Mouse (Mus musculus) spleen, postnatal 4 days (tissue): Measurements from ENCODE around the gene Nudt14.

Experiments used
- DNase-seq, 2 experiments: peaks; one replicate each; pipeline ENCODE4 v3.0.0; 2022; ENCODE audit warnings: low spot score in 2 of 2

Nudt14 gene

DNA sequence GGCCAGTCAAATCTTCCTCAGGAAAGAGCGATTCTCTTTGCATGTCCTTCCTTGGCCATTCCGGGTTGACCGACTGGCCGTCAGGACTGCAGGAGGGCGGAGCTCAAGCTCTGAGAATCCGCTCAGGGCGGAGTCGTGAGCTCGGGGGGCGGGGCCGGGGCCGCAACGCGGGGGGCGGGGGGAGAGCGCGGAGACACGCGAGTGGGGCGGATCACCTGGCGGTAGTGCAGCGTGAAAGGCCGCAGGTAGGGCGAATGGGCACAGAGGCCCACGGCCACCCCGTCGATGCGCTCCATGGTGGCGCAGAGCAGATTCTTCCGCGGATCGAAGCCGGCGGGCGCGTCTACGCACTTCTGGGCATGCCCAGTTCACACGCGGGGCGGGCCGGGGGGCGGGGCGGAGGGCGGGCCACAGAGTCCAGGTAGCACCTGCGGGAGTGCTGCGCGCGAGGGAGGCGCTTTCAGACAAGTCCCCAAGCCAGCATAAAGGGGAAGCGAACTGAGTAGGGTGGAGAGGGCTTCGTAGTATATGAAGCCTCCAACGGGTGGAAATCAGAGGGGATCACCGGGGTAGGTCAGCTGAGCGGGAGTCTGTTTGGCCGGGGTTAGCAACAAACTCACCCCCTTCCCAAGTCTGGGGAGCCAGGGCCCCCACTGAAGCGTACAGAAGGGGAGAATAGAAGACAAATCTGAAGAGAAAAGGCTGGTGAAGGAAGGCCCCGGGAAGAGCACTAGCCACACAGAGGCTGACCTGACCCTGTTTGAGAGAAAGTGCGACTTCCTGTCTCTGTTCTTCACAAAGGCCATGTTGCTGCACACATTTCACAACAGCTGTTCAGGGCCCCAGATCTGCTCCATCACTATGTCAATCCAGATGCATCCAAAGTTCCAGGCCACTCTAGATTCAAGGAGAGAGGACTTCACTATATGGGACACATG lies at the start of gene Nudt14:
Gene Nudt14, minus strand, starts transcription at position 349 of the 938 bp plus-strand sequence.
- DNase-seq = peak; percentile 65 to 84

DNA sequence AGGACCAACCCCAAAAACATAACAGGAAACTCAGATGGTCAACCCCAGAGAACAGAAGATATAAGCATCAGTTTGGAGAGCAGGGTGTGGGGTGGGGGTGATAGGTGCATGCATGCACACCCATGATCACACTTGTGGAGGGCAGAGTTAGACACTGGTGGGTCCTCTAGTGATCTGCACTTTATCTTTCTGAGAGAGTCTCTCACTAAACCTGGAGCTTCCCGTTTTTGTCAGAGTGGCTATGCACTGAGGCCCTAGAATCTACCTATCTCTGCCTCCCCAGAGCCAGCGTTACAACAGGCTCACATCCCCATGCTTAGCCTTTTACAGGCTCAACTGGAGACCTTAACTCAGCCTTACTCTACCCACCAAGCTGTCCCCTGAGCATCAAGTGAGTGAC lies 49.5 kb upstream of the Nudt14 start:
- DNase-seq = no peak

DNA sequence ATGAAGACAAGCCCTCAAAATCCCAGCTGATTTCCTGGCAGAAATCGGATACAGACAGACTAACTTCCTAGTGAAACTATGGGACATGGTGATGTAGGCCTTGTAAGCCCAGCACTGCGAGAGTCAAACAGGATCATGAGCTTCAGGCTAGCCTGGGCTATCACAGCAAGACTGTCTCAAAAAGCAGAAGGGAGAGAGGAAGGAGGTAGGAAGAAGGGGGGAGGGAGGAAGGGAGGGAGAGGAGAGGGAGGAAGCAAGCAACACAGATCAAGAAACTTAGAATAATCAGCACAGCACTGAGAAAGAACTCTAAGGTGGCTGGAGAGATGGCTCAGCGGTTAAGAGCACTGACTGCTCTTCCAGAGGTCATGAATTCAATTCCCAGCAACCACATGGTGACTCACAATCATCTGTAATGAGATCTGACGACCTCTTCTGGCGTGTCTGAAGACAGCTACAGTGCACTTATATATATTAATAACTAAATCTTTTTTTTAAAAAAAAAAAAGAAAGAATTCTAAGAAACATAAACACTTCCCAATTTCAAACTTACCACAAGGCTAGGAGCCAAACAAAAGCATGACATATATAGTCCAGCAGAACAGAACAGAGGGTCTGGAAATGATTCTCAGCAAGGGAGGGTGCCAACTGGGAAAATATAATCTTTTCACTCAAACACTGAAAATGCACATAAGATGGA lies 48.9 kb upstream of the Nudt14 start:
- no peak for DNase-seq

DNA sequence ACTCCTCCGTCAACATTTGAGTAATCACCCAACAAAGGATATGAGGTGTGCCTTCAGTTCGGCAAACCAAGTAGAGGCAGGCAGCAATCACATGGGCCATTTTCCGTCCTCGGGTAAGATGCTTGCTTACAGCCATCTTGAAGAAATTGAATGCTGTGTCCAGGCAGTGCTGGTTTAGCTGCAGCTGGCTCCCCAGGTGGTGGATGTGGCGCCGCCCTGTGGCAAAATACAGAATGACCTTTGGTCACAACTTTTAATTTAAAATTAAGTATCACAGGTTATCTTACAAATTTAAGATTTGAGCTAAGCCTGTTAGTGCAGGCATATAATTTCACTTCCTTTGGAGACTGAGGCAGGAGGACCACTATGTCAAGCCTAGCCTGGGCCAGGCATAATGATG lies 46.0 kb upstream of the Nudt14 start:
- peak; percentile 59 to 80 for DNase-seq

DNA sequence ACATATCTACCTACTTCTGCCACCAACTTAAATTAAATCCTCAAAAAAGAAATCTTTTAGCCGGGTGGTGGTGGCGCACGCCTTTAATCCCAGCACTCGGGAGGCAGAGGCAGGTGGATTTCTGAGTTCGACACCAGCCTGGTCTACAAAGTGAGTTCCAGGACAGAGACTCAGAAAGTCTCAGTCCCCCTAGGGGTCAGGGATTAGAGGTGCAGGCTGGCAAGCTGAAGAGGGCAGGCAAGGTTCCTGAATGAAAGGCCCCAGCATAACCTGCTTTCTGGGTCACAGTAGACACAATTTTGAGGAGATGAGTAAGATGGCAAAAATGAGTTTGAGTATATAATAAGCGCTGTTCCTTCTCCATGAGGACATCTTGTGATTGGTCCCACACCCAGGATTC lies 43.4 kb upstream of the Nudt14 start:
- no peak for DNase-seq

DNA sequence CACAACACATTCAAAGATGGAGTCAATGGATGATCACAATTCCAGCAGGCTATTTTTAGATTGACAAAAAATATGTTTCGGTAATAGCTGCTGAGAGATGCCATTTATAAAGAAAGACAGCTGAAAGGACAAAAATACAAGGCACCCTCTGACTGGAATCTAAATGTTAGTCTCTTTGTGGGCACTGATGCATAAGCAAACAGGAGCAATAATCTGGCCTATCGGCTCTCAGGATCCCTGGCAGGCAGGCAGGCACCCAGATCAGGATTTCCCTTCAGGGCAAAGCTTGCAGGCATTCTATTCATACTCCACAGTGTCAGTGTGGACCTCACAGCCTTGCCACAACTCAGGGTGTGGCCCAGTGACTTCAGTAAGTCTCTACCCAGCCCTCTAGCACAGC lies 40.1 kb upstream of the Nudt14 start:
- no peak for DNase-seq

DNA sequence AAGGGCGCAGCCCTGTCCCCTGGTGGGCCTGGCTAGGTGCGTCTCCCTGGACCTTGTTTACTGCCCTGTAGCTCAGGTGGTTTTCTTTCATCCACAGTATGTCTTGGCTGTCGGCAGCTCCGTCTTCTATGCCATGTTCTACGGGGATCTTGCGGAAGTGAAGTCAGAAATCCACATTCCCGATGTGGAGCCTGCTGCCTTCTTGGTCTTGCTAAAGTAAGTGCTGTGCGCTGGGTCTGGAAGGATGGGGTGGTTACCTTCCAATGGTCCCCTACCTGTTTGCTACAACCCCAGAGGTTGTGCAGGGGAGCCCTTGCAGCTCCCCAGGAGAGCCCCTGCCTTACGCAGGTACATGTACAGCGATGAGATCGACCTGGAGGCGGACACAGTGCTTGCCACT lies 35.2 kb upstream of the Nudt14 start:
- DNase-seq = no peak

DNA sequence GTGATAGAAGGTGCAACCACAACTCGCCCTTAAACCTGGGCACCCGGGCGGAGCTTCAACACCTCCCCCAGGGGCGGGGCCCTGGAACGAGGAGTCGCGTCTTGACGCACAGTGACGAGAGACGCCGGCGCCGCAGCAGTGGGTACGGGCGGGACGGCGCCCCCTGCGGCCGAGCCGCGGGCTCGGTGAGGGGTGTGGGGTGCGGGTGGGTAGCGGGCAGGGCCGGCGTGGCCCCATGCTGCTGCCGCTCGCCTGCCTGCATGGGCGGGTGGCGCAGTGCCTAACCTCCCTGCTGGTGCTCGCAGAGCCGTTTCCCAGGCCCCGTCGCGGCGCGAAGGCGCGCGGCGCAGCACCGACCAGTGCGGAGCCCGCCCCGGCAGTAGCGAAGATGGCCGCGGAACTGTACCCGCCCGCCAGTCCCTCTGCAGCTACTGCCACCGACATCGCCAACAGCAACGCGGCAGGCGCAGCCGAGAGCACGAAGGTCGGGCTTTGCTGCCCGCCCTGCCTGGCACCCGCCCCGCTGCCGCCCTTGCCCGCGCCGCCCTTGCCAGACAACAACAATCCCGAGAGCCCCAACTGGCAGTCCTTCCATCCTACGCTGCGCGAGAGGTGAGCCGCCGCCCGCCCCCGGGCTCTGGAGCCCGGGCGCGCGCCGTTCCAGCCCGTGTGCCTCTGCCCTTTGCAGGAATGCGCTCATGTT lies 34.6 kb upstream of the Nudt14 start, which contains the start of gene Btbd6:
Gene Btbd6, plus strand, starts transcription at position 112 of the 703 bp plus-strand sequence.
- DNase-seq = peak; percentile 85 to 92

DNA sequence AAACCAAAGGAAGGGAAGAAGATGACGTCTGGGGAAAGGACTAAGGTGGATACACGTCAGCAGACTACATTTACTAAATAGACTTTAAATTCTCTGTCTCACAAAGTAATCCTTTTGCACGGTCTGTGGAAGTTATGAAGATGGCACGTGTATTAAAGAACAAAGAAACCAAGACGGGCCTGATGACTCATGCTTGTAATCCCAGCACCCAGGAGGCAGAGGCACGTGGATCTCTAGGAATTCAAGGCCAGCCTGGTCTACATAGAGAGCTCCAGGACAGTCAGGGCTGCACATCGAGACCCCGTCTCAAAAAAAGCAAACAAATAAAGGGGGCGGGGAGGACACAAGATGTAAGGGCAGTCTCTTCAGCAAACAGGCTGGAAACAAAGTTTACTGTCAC lies 32.8 kb upstream of the Nudt14 start:
- no peak for DNase-seq

DNA sequence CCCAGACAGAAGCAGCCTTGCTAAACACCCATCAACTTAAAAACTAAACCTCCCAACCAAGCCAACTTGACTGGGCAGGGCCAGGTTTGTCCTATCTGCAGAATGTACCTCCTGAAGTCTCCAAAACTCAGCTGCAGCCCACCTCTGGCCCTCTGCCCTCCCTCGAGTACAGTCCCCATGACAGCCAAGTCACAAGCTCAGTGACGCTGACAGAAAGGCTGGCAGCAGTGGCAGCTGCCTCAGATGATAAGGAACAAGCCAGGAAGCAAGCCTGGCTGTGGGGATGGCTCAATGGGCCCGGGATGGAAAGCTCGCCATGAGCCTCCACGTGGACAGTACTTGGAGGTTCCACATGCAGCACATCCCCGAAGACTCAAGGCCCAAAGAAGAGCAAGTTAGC lies 27.7 kb upstream of the Nudt14 start:
- no peak for DNase-seq

DNA sequence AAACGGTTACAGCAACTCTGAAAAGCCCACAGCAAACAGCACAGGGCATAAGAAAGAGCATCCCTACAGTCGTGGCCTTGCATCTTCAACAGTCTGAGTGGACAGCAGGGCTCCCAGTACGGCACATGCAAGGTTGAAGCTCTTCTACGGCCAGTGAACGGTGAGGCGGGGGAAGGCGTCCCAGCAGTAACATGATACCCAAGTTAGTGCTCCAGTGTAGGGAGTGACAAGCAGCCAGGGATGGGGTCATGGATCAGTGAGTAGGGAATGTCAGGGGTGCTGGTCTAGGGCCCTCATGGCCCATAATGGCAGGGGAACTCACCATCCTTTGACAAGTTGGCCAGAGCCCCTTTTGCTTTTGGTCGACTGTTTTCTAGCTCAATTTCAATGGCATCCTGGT lies 27.0 kb upstream of the Nudt14 start:
- no peak for DNase-seq

DNA sequence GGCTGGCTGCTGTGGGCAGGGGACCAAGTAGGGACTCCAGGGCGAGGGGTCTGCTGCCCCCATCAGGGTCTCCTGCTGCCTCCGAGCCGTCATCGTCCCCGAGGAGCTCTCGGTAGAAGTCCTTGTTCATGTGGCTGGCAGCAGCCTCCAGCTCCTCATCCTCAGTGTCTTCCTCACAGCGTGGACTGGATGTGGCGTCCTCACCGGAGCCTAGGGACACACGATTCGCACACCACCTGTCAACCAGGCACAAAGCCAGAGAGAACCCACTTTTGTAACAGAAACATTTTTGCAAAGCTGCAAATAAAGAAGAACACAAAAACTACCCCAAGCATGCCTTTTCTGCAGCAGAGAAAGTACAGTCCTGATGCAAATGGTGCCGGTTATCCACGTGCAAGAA lies 23.9 kb upstream of the Nudt14 start:
- no peak for DNase-seq

DNA sequence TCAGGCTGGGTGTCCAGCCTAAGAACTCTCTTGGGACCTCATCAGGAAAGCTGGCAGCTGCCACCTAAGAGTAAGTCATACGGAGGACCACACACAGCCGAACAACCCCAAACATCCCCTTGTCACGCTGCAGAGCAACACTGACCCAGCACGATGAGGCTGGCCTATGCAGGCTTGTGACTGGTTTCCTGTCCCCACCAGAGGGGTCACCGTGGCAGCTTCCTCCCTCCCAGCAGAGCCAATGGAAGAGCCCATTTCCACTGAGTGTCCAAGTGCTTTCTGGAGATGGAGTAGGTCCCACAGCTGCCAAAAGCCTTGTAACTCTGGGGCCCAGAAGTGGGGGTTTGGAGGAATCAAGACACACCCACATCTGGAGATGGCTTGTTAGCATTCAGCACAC lies 19.9 kb upstream of the Nudt14 start:
- DNase-seq = no peak

DNA sequence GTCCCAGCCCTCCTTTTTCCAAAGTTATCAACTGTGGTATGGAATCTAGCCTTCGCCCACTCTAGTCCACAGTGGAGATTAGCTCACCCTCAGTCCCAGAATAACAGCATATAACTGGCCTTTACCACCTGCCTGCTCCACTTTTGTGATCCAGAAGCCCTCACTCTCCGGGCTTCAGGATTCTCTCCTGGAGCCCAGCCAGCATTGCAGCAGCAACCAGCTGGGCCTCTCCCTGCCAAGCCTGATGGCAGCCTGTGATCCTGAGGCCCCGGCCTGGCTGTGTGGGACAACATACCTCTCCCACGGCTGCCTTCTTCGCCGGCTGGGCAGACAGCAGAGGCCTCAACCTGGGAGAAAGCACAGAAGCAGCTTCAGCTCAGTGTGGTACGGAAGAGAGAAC lies 19.5 kb upstream of the Nudt14 start:
- DNase-seq = no peak

DNA sequence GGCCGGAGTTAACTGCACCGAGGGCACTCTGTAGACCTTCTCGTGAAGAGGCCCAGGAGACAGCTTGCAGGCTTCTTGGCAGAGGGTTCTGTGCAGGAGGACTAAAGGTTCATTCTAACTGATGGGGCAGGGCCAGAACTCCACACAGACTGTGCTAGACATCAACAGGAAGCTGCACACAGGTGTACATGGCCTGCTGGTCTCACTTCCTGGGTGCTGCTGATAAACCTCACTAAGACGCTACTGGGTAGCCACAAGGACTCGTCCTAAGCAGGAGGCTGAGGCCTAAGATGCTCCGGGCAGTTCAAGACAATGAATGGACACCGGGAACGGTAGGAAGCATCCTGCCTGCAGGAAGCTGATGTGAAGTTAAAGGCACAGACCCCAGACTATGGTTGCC lies 17.5 kb upstream of the Nudt14 start:
- DNase-seq = no peak

DNA sequence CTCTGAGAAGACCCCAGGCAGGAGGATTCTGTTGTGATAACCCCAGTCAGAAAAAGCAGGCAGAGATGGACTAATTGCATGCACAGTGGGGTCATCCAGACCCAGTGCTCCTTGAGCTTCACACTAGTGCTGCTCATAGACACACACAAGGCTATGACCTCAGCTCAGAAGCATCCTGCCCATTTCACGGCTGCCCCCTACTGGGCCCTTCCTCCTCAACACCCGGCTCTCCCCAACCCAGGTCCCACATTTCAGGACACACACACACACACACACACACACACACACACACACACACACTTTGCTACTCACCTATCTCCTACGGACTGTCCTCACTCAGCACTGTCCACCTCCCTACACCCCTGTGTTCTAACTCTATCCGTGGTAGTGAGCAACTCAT lies 16.4 kb upstream of the Nudt14 start:
- DNase-seq = no peak

DNA sequence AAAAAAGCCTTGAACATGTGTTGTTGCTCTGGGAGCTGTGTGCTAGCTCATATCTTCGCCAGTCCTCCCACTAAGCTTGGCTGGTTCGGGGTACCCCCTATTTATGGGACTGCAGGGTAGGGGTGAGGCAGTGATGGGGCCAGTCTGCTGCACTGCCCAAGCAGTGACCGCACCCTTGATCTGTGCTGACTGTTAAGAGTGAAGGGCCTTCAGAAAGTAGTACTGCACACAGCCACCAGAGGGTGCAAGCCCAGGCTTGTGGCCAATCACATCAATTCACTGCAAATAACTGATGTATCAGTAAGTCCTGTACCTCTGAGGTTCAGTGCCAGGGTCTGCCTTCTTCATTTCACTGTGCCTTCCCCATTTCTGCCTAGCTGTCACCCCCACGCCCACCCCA lies 13.9 kb upstream of the Nudt14 start:
- DNase-seq = peak; percentile 76 to 90

DNA sequence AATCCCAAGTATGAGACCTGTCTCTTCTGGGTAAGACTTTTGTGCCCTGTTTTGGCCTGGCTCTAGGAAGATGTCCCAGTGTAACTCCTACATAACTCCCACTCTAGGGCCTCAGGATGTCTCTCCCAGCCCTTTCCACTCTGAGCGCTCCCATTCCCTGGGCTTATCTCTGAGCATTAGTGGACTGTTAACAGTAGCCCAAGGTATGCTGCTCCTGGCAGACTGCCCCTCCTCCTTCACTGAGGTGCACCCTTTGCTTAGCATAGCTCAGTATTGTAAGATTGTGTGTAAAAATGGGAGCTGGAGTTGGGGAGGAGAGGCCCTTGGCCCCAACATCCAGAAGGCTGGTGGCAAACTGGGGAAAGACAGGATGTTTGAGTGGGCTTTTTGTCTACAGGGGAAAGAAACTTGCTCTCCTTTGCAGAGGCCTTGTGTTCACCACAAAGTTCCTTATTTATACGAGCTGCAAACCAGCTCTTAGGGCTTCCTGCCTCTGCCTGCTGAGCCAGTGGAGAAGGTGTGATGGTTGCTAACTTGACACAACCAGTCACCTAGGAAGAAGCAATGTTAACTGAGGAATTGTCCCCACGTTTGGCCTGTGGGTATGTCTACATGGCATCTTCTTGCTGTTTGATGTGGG lies 11.1 kb upstream of the Nudt14 start:
- no peak for DNase-seq

DNA sequence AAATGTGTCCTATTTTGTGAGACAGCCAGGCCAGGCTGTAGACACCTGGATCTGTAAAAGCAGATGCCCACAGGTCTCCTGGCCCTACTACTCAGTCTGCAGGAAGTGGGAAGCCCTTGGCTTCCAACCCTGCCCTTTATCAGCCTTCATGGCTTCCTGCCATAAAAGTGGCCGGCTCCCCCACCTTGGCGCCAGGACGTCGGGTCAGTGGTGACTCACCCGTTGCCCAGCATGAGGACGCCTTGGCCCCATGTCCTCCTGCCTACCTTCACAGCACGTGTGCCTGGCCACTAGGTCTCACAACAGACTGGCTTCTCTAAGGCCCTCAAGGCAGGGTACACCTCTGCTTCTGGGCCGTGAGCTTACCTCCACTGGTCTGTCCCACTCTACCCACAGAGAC lies 10.5 kb upstream of the Nudt14 start:
- no peak for DNase-seq

DNA sequence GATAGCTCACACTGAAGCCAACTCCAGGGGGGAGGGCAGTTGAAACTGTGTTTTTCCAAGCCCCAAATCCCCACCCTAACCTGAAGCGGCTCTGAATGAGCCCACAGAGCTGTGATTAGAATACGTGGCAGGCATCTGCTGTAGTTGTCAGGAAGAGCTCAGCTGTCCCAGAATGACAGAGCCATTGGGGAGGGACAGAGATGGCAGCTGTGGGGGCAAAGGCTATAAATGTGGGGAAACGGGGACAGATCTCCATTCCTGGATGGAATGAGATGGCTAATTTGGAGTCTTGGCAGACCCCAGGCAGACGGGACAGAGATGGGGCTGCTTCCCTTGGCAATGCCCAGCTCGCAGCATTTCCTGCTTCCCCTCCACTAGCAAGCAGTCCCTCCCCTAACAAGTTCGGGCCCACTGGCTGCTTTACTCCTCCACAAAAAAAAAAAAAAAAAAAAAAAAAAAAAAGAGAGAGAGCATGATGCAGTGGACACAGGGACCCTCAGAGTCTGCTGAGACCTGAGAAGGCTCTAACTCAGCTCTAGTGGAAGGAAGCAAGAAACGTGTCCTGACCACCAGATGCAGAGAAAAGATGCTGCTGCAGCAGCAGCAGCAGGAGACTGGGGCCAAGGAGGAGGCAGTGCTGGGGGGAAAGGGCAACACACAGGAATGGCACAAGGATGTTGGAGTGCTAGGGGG lies 9.4 kb upstream of the Nudt14 start:
- no peak for DNase-seq

DNA sequence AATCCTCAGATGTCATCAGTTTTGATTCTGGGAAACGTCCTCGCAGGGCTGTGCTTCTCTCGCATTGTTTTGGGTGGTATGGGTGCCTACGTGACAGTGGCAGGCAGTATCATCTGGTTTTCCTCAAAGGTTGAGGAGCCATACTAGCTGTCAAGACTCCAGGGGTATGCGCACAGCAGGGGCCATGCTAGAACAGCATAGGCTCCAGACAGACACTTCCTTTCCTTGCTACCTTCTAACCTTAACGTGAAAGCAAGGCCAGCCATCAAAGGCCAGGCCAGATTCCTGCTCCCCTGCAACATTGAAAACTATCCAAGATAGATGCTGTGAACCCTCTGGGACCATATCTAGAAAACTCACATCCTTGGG lies 8.8 kb upstream of the Nudt14 start:
- no peak for DNase-seq
